Mouse (Mus musculus): Measurements from ENCODE around the gene Tsen54.

Tsen54 gene

DNA sequence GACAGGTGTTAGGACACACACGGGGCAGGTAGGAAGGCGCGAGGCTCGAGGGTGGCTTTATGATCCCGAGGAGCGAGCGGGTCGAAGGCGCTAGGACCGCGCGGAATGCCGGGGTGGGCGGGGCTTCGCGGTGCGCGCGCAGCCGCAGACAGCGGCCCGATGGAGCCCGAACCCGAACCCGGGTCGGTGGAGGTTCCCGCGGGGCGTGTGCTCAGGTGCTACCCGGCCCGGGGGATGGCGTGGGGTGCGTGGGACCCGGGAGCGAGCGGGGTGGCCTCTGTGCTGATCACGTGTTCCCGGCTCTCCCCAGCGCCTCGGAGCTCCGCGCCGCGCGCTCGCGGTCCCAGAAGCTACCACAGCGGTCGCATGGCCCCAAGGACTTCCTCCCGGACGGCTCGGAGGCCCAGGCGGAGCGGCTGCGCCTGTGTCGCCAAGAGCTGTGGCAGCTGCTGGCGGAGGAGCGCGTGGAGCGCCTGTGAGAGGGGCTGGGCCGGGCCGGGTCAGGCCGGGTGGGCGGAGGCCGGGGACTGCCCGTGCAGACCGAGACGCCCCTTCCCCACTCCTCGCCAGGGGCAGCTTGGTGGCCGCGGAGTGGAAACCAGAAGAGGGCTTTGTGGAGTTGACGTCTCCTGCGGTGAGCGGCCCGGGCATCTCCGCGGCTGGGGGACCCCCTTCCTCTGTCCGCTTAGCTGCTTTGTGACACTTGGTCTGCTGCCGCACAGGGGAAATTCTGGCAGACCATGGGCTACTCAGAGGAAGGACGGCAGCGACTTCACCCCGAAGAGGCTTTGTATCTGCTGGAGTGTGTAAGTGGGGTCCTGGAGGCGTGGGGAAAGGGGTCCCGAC, at the start of gene Tsen54:
TSS of gene Tsen54 (plus strand) at position 120 of the 846 bp plus-strand sequence.
- DNase-seq (ENCODE audit: low spot score), result peak; percentile 86

DNA sequence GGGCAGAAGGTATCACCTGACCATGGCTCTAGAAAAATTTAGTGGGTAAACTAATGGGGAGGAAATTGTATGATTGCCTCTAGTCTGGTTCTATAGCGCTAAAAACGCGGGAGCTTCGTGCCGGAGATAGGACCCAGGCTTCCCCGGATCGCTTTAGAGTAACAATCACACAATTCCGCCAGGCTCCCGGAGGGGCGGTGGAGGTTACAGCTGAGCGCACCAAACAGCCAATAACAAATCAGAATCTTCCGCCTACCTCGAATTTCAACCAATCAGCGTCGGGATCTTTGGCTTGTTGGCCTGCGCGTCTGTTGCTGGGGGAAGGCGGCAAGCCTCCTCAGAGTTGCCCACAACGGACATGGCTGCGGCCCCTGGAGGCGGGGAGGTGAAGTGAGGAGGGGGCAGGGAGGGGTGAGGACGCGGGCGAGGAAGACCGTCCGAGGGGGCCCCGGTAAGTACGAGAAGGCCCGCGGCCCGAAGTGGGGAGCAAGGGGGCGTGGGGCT, 49.4 kb upstream of the Tsen54 start, which contains the start of gene Tmem94:
TSS of gene Tmem94 (plus strand) at position 331 of the 504 bp plus-strand sequence.
- DNase-seq (ENCODE audit: low spot score), result peak; percentile 98

DNA sequence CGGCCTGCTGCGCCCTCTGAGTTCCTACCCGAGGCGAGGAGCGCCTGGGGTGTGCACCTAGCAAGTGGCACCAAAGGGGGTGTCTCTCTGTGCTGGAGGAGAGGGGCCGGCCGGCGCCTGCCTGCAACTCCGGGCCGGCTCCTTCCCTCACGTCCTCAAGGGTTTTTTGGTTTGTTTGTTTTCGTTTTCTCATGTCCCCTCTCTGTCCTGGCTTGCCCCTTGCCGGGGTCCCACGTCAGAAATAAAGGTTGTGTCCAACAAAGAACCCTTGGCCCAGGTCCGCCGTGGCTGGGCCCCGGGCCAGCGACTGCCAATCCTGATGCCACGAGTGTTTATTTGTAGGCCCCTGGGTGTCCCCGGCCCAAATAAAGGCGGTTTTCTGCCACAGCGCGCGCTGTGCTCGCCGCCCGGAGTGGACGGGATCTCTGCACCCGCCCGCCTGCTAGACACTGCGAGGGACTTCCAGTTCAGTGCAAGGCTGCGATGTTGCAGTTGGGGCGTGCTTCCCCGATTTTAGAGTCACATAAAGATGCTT, 48.9 kb upstream of the Tsen54 start:
- DNase-seq (ENCODE audit: low spot score), result no peak

DNA sequence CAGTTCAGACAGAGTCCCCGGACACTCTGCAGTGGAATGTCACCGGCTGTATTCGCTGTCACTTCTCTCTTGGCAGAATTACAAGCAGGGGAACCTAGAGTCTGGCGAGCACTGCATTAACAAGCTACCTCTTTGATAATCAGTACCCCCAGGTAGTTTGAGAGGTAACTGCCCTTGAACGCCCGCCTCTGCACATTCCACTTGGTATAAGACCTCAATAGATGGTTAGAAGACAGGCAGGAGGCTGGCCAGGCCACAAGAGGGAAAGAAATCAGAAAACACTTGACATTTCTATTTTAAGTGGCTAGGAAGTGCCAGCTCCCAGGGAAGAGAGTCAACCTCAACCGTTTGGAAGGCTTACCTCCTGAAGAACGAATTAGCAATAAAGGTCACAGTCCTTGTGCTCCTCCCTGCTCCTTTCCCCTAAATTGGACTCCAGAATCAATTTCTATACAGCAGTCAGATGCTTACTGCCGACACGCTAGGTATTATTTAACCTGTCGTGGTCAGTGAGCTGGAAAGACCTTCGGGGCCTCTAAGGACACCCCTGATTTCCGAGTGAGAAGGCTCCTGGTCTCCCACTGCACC, 48.1 kb upstream of the Tsen54 start:
- no peak for DNase-seq (ENCODE audit: low spot score)

DNA sequence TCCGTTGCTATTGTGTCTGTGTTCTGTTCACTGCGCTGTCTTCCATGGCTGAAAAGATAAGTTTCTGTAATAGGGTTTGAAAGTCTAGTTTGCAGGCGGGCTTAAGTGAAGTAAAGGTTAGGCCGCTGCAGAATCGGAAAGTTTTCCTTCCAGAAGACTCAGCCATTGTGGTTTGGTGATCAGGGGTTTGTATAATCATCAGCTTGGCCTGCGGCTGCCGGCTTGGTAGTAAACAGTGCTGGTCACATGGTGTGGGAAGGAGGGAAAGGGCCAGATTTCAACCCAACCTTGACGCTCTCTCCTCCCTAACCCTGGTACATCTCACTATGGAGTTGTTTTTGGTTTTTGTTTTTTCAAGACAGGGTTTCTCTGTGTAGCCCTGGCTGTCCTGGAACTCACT, 47.5 kb upstream of the Tsen54 start:
- DNase-seq (ENCODE audit: low spot score), result peak; percentile 35

DNA sequence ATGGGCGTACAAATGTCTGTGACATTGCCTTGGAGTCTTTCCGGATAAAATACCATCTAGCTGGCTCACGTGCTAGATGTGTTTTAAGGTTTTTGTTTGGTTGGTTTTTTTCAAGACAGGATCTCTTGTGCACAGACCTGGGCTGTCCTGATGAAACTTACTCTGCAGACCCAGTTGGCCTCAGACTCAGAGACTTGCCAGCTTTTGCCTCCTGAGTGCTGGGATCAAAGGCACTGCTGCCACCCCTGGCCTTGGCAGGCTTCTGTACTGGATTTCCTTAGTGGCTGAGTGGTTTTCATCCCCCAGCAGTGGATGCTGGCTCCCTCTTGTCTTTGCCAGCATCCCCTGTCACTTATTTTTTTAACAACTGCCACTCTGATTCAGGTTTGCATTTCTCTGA, 45.6 kb upstream of the Tsen54 start:
- no peak for DNase-seq (ENCODE audit: low spot score)

DNA sequence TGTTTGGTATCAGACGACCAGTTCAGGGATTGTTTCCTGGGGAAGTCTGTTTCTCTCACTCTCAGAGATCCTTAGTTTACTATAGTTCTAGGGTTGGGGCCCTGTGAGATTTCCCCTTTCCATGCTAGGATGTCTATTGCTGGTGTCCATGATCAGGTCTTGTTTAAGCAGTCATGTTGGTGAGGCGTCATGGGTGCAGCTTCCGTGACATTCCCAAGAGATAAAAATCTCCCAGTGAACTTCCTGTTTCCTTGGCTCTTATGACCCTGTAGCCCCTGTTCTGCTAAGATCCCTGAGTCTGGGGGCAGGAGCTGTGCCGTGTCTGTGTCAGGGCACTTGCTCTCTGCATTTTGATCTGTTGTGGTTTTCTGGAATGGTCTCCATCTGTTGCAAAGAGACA, 39.9 kb upstream of the Tsen54 start:
- no peak for DNase-seq (ENCODE audit: low spot score)

DNA sequence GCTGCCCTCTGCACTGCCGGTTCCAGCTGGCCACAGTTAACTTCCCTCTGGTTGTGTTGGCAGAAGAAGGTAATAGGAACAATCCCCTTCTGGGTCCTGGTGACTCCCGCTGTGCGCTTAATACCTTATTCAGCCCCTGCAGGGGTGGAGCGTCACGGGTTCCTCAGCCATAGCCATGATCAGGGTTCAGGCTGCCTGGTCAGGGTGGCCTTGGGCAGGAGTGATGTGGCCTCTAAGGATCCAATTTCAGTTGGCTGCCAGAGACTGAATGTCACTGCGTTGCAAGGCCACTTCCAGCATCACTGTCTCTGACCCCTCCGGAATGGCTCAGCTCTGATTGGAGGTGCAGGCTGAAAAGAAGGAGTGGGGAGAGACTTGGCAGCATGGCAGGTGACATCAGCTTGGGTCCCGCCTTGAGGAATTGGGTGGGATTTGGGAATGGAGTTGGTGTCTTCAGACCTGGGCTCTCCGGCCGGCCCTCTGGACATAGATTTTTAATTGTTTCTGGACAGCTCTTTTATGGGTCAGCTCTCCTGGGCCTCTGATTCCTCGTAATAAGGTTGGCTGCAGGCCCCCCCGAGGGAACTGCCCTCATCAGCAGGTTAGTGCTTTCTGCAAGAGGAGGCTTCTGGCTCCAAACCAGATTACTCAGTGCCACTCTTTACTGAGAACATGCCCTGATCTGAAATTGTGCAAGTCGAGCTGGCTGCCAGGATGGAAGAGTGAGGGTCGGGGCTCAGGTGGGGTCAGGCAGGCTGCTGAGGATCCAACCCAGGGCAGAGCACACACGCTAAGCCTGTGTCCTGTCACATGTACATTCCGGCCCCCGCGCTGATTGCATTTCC, 38.5 kb upstream of the Tsen54 start:
- no peak for DNase-seq (ENCODE audit: low spot score)

DNA sequence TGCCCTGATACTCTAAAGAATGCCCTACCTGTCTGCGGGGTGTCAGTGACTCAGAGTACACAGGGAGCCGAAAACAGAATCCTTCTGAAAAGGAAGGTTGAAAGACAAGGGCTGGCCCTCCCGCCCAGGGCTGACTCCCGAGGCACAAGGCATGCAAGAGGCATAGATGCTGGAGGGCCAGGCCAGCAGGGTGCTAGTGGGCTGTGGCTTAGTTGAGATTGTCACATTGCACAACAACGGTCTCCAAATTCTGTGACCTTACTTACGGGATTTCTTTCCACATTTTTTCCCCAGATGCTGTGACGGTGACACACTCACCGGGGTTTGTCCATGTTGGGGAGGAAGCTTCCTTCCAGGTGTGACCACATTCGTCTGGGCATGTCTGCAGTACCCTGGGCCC, 37.6 kb upstream of the Tsen54 start:
- DNase-seq (ENCODE audit: low spot score), result no peak

DNA sequence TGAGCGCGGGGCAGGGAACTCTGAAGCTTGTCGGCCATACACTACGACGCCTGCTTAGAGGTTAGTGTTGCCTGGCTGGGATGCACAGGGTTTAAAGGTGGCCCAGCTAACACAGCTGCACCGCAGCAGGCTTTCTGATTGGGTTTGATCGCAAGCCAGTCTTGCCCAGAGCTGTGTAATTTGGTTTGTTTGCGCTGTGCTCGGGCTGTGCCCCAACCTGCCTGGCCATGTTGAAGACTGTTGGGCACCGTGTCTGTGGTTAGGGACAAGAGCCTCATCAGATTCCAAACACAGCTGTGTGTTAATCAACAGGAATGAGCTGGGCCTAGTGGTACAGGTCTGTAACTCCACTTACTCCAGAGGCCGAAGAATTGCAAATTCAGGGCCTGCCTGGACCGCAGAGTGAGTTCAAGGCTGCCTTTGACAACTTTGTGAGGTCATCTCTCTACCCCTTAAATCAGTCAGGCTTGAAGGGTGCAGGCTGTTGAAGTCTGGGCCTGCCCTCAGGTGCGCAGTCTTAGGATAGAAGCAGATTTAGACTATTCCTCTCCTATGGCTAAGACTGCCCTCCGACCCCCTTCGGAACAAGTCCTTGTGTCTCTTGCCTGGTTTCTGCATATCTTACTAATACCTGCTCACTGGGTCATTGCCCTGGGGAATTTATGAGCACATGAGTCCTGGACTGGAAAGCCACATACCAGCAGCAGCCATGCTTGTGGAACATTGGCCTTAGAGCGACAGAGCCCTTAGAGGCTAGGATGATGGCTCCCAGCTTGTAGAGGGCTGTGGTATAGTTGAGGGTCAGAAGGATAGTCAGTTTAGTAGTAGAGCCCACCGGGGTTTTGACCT, 36.8 kb upstream of the Tsen54 start:
- no peak for DNase-seq (ENCODE audit: low spot score)

DNA sequence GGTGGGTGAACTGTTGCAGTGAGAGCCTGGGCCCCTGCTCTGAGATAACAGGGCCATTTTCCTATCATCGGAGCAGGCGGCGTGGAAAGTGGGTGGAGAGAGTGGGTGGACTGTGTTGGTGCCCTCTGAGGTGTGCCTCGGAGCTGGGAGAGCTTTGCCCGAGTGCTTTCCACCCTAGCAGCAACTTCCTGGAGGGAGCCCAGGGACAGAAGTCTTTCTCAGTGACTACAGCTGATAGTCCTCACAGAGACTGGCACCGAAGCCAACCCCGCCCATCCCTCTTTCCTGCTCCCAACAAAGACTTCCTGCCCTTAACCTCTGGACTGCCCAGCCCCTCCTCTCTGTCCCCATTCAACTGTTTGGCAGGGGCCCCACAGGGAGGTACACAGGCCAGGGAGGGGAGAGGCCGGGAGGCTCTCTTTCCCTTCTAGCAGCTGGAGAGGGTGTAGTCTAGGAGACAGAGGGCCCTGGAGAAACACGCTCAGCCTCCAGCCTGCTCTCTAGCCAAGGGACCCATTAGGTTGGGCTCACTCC, 35.4 kb upstream of the Tsen54 start:
- DNase-seq (ENCODE audit: low spot score), result peak; percentile 67

DNA sequence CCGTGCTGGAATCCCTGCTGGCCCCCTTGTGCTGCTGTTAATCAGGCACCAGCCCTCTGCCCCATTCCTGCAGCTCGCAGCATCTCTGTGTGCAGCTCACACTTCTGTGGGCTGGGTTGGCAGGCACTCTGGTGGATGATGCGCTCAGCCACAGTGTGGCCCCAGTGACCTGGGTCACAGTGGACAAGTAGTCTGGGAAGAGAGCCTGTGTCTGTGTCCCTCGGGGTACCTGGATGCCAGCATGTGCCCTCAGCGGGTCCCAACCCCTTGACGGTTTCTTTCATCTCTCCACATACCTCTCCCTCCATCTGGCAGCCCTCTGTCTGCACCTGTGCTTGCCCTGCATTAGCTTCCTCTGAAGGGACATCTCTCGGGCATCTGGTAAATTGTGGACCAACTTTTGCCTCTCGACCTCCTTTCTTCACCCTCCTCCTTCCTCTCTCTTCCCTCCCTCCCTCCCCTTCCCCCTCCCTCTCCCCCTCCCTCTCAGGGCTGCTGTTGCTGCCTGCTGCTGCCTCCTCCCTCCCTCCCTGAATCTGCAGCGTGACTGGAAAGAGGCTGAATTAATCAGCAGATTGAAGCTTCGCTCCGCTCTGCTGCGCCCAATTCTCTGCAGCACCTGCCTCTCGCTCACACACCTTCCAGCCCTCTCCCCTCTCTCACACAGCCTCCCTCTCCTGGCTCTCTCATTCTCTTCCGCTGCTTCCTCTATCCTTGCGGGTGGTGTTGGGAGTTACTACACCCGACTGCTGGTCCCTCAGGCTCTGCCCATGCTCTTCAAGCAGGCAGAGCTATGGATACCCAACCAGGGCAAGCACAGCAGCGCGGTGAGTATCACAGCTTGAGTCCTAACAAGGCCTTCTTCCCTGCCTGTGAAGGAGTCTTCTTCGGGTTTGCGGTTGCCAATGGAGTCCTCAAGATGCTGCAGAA, 34.1 kb upstream of the Tsen54 start:
- no peak for DNase-seq (ENCODE audit: low spot score)

DNA sequence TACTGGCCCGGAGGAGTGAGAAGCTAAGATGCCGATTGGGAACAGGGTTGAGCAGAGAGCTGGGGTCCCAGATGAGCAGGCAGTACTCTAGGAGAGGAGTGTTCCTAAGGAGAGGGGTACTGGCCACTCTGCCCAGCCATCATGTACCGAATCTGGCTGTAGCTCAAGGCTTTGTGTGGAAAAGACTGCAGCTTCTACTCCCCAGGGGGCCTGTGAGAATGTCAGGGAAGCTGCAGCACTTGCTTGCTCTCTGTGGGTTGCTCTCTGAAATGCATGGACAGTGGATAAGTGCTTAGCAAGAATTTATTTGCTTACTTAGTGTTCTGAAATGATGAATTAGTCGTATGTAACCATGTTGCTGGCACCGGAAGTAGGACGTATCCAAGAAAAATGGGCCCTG, 28.1 kb upstream of the Tsen54 start:
- no peak for DNase-seq (ENCODE audit: low spot score)

DNA sequence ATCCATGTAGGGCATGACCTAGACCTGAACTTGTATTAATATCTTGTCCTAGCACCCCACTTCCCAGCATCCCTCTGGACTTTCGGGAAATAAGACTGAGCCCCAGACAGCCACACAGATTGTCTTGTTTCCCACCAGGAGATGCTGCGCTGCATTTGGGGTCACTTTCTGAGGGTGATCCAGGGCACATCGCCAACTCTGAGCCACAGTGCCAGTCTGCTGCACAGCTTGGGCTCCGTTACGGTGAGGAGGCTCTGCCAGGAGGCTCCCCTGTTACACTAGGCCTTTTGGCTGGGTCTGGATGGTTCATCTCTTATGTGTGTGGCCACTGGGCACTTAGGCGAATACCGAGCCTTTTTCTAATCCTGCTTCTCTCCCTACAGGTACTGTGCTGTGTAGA, 24.7 kb upstream of the Tsen54 start:
- no peak for DNase-seq (ENCODE audit: low spot score)

DNA sequence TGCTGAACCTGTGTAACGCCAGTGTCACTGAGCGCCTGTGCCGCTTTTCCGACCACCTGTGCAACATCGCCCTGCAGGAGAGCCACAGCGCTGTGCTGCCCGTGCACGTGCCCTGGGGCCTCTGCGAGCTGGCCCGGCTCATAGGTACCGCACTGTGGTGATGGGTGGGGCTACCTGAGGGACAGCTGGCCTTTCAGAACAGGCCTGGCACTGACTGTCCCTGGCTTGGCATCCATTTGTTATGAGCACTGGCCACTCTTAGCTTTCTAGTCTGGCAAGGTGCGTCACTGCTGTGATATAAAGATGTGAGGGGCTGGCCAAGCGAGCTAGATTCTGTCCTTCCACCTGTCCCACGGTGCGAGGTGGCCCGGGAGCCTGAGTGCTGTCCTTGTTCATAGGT, 22.6 kb upstream of the Tsen54 start:
- DNase-seq (ENCODE audit: low spot score), result no peak

DNA sequence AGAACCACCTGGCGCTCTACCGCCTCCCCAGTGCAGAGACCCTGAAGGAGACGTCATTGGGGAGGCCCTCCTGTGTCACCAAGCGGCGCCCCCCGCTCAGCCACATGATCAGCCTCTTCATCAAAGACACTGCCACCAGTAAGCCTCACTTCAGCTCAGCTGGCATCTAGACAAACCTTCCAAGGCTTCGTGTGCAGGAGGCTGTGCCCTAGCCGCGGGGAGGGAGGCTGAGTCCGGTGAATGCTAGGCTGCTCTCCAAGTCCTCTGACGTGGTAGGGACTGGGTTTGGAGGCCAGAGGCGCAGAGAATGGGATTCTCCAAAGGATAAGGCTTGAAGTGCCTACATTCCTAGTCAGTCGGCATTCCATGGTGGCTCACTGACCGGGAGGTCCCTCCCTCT, 22.2 kb upstream of the Tsen54 start:
- DNase-seq (ENCODE audit: low spot score), result no peak

DNA sequence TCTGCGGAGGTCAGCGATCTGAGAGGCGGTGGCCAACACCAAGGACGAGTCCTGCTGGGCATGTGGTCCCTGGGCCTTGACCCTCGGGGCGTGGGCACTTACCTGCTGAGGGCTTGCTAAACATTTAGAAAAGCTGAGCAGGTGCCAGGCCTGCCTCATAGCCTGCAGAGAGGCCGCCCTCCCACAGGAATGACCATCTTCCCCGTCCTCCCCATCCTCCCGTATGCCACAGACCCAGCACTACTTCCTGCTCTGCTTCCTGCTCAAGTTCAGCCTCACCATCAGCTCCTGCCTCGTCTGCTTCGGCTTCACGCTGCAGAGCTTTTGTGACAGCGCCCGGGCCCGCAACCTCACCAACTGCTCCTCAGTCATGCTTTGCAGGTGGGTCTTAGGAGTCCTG, 17.6 kb upstream of the Tsen54 start:
- DNase-seq (ENCODE audit: low spot score), result no peak

DNA sequence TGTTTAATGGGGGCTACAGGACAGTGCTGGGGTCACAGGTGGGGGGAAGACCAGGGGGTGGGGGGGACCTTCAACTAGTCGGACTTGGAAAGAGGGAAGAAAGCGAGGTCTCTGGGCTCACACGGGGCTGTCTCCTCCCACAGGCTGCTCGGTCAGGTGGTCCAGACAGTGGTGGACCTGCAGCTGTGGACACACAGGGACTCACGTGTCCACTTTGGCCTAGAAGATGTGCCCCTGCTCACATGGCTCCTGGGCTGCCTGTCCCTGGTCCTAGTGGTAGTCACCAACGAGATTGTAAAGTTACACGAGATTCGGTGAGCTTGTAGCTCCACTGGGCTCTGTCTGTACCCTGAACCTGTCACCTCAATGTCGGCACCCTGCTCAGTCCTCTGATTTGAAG, 16.9 kb upstream of the Tsen54 start:
- DNase-seq (ENCODE audit: low spot score), result no peak

DNA sequence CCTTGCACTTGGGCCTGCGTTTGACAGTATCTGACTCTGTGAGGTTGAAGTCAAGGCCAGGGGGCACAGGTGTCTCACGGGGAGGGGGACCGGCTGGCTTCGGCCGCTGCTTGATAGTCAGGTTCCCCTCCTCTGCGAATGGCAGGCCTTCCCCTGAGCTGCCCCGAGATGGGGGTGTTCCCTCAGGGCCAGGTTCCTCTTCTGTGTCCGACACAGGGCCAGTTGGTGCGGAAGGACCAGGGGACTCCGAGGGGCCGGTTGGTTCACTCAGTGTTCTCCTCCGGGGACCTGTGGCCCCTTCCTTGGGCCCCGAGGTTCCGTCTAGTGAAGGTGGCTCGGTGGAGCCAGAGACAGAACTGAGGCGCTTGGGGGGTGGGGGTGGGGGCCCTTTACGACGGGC, 13.5 kb upstream of the Tsen54 start:
- DNase-seq (ENCODE audit: low spot score), result no peak

Data from yolk sac, embryonic 10.5 days (tissue).